Mouse (Mus musculus) C2C12 (cell line): ENCODE measurements around the gene Sept7. TPM values are rescaled to one million over a fixed set of nuclear protein-coding genes. Genes with fewer than 3 reads are reported as not detected.

Experiments
- H3K27me3 ChIP-seq: one replicate; pipeline ENCODE4 v1.6.1; 2011; ENCODE audit not compliant: control insufficient read depth, insufficient read depth, insufficient read length
- H3K36me3 ChIP-seq: one replicate; pipeline ENCODE4 v1.6.1; 2011; ENCODE audit not compliant: control insufficient read depth, insufficient read depth
- H3K4me3 ChIP-seq: one replicate; pipeline ENCODE4 v1.5.1; 2011; ENCODE audit warnings: mild to moderate bottlenecking, control low read depth; ENCODE audit not compliant: poor library complexity, insufficient read depth, severe bottlenecking
- H3K79me2 ChIP-seq: one replicate; pipeline ENCODE4 v1.6.1; 2011; ENCODE audit not compliant: control insufficient read depth, insufficient read depth
- H3K79me3 ChIP-seq: one replicate; pipeline ENCODE4 v1.6.1; 2011; ENCODE audit warnings: low read depth, control low read depth
- H3ac ChIP-seq: one replicate; pipeline ENCODE3; 2011; ENCODE audit warnings: low read depth; ENCODE audit not compliant: control insufficient read depth, insufficient read length
- CEBPB ChIP-seq: IDR thresholded peaks from one replicate; pipeline ENCODE4 v1.6.1; 2011; ENCODE audit warnings: low read depth, mild to moderate bottlenecking, control low read depth, moderate library complexity
- CTCF ChIP-seq: IDR thresholded peaks from one replicate; pipeline ENCODE4 v1.5.1; 2011; ENCODE audit not compliant: control insufficient read depth, insufficient read depth, insufficient read length
- FOSL1 ChIP-seq: IDR thresholded peaks from one replicate; pipeline ENCODE4 v1.8.0; 2011; ENCODE audit warnings: mild to moderate bottlenecking, low read length; ENCODE audit not compliant: poor library complexity, insufficient read depth, severe bottlenecking
- MAX ChIP-seq: IDR thresholded peaks from one replicate; pipeline ENCODE4 v1.6.1; 2011; ENCODE audit warnings: mild to moderate bottlenecking, control low read depth
- MYOD1 ChIP-seq: IDR thresholded peaks from one replicate; pipeline ENCODE4 v1.6.1; 2011; ENCODE audit warnings: low read depth; ENCODE audit not compliant: control insufficient read depth, insufficient read length
- MYOG ChIP-seq: IDR thresholded peaks from one replicate; pipeline ENCODE4 v1.6.1; 2011; ENCODE audit not compliant: control insufficient read depth, insufficient read length; ENCODE audit errors: extremely low read depth
- USF1 ChIP-seq: IDR thresholded peaks from one replicate; pipeline ENCODE4 v1.6.1; 2011; ENCODE audit warnings: low read depth, mild to moderate bottlenecking, control low read depth, moderate library complexity
- polyA plus RNA-seq: library from polyadenylated mRNA; unstranded; fragments of >200 nt; fragmentation: generic; extraction: Trizol; gene quantifications from one replicate; pipeline ENCODE4 v1.2.1, GENCODE M21; 2012; ENCODE audit warnings: missing spikeins

Gene Sept7
- polyA plus RNA-seq, 1 experiment, result 38.9 TPM

GRCm38 (mm10) chr9:25328946-25329723, 76.9 kb downstream of the Sept7 start:
- H3K79me2 ChIP-seq, result no peaks in the 10 kb centered on the region
- TF ChIP-seq USF1, result no peak
- no peak overlapping the region for H3ac ChIP-seq
- no peak overlapping the region for H3K4me3 ChIP-seq
- H3K36me3 ChIP-seq, result no peaks in the 10 kb centered on the region
- H3K27me3 ChIP-seq, result no peaks in the 10 kb centered on the region
- no peaks in the 10 kb centered on the region for H3K79me3 ChIP-seq

GRCm38 (mm10) chr9:25337436-25338198, 85.4 kb downstream of the Sept7 start:
- H3K4me3 ChIP-seq, result no peak overlapping the region
- TF ChIP-seq CTCF (no peak), CEBPB (no peak), FOSL1 (no peak), MAX (no peak), USF1 (no peak), MYOG (no peak), MYOD1 (no peak)

GRCm38 (mm10) chr9:25340412-25340811, 88.2 kb downstream of the Sept7 start:
- Histone ChIP-seq H3ac (no peak overlapping the region), H3K27me3 (no peaks in the 10 kb centered on the region), H3K36me3 (no peaks in the 10 kb centered on the region), H3K4me3 (no peak overlapping the region), H3K79me2 (no peaks in the 10 kb centered on the region), H3K79me3 (no peaks in the 10 kb centered on the region)
- TF ChIP-seq CEBPB (no peak), CTCF (no peak), MYOG (no peak), USF1 (no peak), MAX (no peak), MYOD1 (no peak), FOSL1 (no peak)

More at GRCm38 (mm10) chr9:25337436-25338198, 85.4 kb downstream of the Sept7 start:
- no peak overlapping the region for H3ac ChIP-seq
- H3K79me3 ChIP-seq, result no peaks in the 10 kb centered on the region
- no peaks in the 10 kb centered on the region for H3K36me3 ChIP-seq
- no peaks in the 10 kb centered on the region for H3K27me3 ChIP-seq
- no peaks in the 10 kb centered on the region for H3K79me2 ChIP-seq

GRCm38 (mm10) chr9:25353775-25354174, 101.5 kb downstream of the Sept7 start:
- no peaks in the 10 kb centered on the region for H3K79me2 ChIP-seq
- TF ChIP-seq FOSL1 (no peak), MAX (no peak), CTCF (no peak)
- no peak overlapping the region for H3ac ChIP-seq
- no peak overlapping the region for H3K4me3 ChIP-seq
- H3K79me3 ChIP-seq, result no peaks in the 10 kb centered on the region
- no peaks in the 10 kb centered on the region for H3K27me3 ChIP-seq
- no peaks in the 10 kb centered on the region for H3K36me3 ChIP-seq

- TF ChIP-seq MYOD1, result no peak
- no peak for TF ChIP-seq CEBPB
Measured at GRCm38 (mm10) chr9:25355806-25356205, 103.6 kb downstream of the Sept7 start.

GRCm38 (mm10) chr9:25357589-25357988, 105.3 kb downstream of the Sept7 start:
- no peaks in the 10 kb centered on the region for H3K36me3 ChIP-seq
- H3ac ChIP-seq, result no peak overlapping the region
- no peak overlapping the region for H3K4me3 ChIP-seq
- H3K79me3 ChIP-seq, result no peaks in the 10 kb centered on the region
- H3K27me3 ChIP-seq, result no peaks in the 10 kb centered on the region
- TF ChIP-seq FOSL1 (no peak), MAX (no peak), CTCF (no peak), CEBPB (no peak), MYOG (no peak), USF1 (no peak), MYOD1 (no peak)
- no peaks in the 10 kb centered on the region for H3K79me2 ChIP-seq

More at GRCm38 (mm10) chr9:25355806-25356205, 103.6 kb downstream of the Sept7 start:
- H3ac ChIP-seq, result no peak overlapping the region
- H3K36me3 ChIP-seq, result no peaks in the 10 kb centered on the region
- H3K79me2 ChIP-seq, result no peaks in the 10 kb centered on the region
- H3K79me3 ChIP-seq, result no peaks in the 10 kb centered on the region
- no peak overlapping the region for H3K4me3 ChIP-seq
- H3K27me3 ChIP-seq, result no peaks in the 10 kb centered on the region
